Mouse (Mus musculus) mature B cell (primary cell): ENCODE results near the gene Adamtsl2.

Experiments
- in situ Hi-C: fragments of 300-500 bp; cut with MboI; formaldehyde crosslinking; loops from 2 replicates; pipeline ENCODE4 v1.14.3; 2019

Adamtsl2 gene

DNA sequence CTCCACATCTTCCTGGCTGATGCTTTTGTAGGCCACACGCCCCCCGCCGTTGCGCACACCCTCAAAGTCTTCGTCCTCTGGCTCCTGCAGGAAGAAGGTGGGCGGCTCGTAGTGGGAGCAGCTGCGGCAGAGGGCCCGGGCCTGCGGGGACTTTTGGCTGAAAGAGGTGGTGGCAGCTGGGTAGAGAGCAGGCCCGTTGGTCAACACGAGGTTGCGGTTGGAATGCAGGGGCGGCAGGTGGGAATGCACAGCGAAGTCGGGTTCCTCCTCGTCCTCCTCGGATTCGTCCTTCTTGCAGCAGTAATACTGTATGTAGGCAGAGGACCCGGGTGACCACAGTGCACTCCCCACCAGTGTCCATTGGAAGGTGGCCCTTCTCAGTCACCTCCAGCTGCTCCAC lies 33.4 kb downstream of the Adamtsl2 start:
- in situ Hi-C loops: no loop called here

- in situ Hi-C loops: no loop called here
Observed at GRCm38 (mm10) chr2:27114169-27114568, 35.0 kb downstream of the Adamtsl2 start.

- in situ Hi-C loops: no loop called here
Observed at GRCm38 (mm10) chr2:27118452-27118851, 39.3 kb downstream of the Adamtsl2 start.

- in situ Hi-C loops: no loop called here
Observed at GRCm38 (mm10) chr2:27119766-27120165, 40.6 kb downstream of the Adamtsl2 start.

DNA sequence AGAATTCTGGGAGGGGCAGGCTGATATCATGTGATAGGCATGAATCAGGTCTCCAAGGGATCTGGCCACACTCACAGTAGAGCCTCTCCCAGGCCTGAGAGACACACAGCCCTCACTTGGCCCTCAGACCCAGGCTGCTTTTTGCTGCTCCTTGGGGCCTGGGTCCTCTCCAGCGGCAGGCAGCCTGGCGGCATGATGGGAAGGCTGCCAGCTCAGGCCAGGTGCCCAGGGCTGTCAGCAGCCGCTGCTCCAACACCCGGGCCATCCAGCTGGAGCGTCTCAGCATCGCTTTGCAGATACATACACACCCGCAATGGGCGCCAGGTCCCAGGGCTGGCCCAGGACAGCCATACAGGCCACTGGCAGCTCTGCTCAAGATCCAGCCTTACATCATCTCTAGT lies 41.1 kb downstream of the Adamtsl2 start:
- in situ Hi-C loops: no loop called here

- in situ Hi-C loops: no loop called here
Observed at GRCm38 (mm10) chr2:27121626-27122355, 42.6 kb downstream of the Adamtsl2 start.

- in situ Hi-C loops: no loop called here
Observed at GRCm38 (mm10) chr2:27122578-27122977, 43.4 kb downstream of the Adamtsl2 start.

GRCm38 (mm10) chr2:27123121-27123520 lies 43.9 kb downstream of the Adamtsl2 start:
- in situ Hi-C loops: no loop called here

- in situ Hi-C loops: no loop called here
Observed at GRCm38 (mm10) chr2:27125979-27126378, 46.8 kb downstream of the Adamtsl2 start.

DNA sequence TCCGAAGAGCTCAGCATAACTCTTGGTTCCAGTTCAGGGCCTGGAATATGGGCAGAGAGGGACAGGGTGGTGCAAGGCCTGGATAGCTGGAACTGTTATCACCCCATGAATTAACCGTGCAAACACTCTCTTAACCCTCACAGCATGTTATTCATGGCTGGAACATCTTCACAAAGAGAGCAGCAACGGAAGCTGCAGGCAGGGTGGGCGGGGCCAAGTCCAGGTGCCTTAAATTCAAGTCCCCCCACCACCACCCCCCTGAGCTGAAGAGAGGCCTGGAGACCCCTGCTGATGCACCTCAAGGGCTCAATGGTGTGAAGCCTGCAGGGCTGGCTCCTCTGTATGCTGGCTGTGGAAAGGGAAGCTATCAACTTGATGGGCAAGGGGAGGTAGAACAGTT lies 47.3 kb downstream of the Adamtsl2 start:
- in situ Hi-C loops: no loop called here

DNA sequence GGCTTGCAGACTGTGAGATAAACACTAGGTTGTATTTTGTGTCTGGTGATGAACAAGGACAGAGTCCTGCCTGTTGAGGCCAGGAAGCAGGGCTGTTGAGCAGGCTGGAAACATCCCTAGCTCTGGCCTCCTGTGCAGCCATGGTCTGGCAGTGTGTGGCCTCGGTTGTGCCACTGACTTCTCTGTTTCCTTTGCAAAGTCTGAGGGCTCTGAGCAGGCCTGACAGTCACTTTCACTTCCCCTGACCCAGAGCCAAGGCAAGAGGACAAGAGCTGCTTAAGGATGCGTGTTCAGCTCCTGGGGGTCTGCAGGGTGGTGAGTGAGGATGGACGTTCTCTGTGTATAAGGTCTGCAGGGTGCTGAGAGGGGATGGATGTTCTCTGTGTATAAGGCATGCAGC lies 49.8 kb downstream of the Adamtsl2 start:
- in situ Hi-C loops: no loop called here

- in situ Hi-C loops: no loop called here
Observed at GRCm38 (mm10) chr2:27135935-27136334, 56.8 kb downstream of the Adamtsl2 start.

DNA sequence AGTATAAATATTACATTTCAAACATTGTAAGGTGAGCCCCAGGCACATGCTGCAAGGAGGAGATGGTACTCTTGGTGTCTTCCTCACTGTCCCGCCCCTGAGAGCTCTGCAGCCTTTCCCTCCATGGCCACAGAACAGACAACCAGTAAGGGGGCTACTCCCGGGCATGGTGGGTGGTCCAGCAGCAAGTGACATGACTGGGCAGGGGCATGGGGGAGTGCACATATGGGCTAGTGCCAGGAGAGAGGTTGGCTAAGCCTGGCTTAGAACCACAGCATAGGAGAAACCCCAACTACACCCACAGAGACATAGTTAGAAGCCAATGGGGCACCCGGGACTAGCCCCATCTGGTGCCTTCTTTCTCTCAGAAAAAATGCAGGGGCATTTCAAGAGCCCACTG lies 57.2 kb downstream of the Adamtsl2 start:
- in situ Hi-C loops: no loop called here

- in situ Hi-C loops: no loop called here
Observed at GRCm38 (mm10) chr2:27136789-27137188, 57.6 kb downstream of the Adamtsl2 start.

GRCm38 (mm10) chr2:27138356-27138755 lies 59.2 kb downstream of the Adamtsl2 start:
- in situ Hi-C loops: no loop called here

DNA sequence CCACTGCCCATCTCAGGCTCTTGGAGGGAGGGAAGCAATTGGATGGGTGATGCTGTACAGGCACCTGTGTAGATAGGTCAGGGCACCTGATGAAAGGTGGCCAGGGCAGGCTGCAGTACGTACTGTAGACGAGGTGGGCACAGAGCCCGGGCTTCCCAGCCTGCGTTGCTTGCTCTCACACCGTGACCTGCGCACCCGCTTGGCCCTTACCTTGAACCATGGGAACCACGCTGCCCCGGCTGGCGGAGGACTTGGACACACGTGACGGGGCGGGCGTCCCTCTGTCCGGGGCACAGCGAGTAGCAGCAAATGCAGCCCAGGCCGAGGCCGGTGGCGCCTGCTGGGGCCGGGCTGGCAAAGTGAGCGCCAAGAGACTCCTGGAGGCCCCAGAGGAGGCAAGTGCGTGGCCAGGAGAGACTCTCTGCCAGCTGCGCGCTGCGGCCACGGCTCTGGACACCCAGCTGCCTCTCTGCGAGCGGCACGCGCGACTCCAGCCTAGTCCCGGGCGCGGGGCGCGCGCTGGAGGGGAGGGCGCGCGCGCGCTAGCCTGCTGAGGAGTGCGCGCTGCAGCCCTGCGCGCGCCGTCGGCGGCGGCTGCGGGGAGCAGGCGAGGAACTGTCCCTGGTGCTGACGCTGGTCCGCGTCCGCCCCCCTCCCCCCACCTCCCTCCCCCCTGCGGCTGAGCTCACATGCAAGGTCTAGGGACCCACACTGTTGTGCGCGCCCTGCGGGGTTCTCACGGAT lies 62.9 kb downstream of the Adamtsl2 start, which contains the start of gene Fam163b:
Gene Fam163b, minus strand, starts transcription at position 542 of the 744 bp plus-strand sequence.
- in situ Hi-C loops: no loop called here

- in situ Hi-C loops: no loop called here
Observed at GRCm38 (mm10) chr2:27144957-27145356, 65.8 kb downstream of the Adamtsl2 start.

DNA sequence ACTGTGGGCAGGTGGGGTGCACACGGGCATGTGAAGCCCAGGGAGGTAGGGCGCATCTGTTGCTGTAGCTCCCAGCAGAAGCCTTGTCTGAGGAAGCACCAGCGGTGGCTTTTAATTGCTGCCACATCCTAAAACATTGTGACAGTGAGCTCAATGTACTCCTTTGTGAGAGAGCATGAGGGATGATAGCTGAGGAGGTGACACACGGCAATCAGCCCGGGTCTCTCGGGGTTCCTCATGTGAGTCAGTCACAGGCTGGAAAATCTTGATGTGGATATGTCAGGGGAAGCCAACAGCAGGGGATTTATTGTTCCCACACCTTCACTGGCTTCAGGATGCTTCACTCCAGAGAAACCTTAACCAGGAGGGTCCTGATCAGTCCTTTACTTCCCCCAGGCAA lies 67.7 kb downstream of the Adamtsl2 start:
- in situ Hi-C loops: no loop called here

GRCm38 (mm10) chr2:27149457-27149856 lies 70.3 kb downstream of the Adamtsl2 start:
- in situ Hi-C loops: no loop called here

DNA sequence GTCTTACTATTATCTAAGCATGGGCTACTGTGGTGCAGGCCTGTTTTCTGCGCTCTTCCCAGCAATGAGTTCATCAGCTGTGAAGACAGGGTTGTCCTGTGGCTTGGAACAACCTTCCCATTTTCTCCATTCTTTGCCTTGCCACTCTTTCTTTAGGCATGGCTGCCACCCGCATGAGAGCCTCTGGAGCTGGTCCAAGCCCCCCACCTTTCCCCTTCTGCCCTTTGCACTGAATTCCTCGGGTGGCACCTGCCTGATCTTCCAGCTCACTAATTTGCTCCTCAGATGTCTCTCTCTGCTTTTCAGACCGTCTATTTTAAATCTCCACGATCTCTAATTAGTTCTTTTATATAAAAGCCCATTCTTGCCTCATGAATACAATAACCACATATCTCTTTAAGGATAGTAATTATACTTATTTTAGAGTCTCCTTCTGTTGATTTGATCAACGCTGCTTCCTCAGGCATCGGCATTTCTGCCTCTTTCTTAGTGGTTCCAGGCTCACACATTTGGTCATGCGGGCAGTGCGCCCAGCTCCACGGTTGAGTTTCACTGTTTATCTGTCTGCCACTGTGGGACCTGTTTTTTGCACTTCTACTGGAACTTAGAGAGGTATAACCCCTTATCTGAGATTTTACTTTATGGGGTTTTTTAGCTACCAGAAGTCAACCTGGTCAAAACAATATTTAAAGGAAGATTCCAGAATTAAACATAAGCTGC lies 75.4 kb downstream of the Adamtsl2 start:
- in situ Hi-C loops: no loop called here

- in situ Hi-C loops: no loop called here
Observed at GRCm38 (mm10) chr2:27156596-27156995, 77.4 kb downstream of the Adamtsl2 start.
